8 mouse cellular contexts compared by ENCODE assay signal in genomic region chr2:94246851-94247471, GRCm38 (mm10).
DNase-seq lines count a peak whose midpoint lies in the region; ATAC-seq lines count a peak whose summit lies in the region.

No protein-coding gene starts in this region.

- H3K9ac ChIP-seq in heart, embryonic 14.5 days (ENCODE audit: low read length): peak overlapping the region; percentile 56
- peak overlapping the region; percentile 76 for H3K9ac ChIP-seq in forebrain, embryonic 13.5 days

- peak overlapping the region; percentile 37 to 38 for H3K4me3 ChIP-seq in heart, embryonic 14.5 days (ENCODE audit: control insufficient read depth in 1 of 2, insufficient read depth in 1 of 2, low read depth in 1 of 2, low read length in 2 of 2)
- peak overlapping the region; percentile 50 for H3K4me3 ChIP-seq in forebrain, embryonic 13.5 days

- H3K4me1 ChIP-seq in heart, embryonic 14.5 days (ENCODE audit: control insufficient read depth in 2 of 2, insufficient read depth in 2 of 2, low read length in 2 of 2): peaks cover 25 to 46% of the 10 kb centered on the region in 2 experiments
- peaks cover 59% of the 10 kb centered on the region for H3K4me1 ChIP-seq in forebrain, embryonic 13.5 days

- H3K27me3 ChIP-seq in heart, embryonic 14.5 days (ENCODE audit: control insufficient read depth, insufficient read depth, low read length): peaks cover 59% of the 10 kb centered on the region
- H3K27me3 ChIP-seq in forebrain, embryonic 13.5 days: peaks cover 33% of the 10 kb centered on the region

- no peak for DNase-seq in heart, postnatal 14 days
- DNase-seq in brain, adult 2 months (ENCODE audit: low read depth, low spot score): peak; percentile 93
- peak; percentile 41 to 60 for DNase-seq in layer of hippocampus, postnatal 25 days (ENCODE audit: extremely low spot score in 1 of 2, low spot score in 1 of 2)
- DNase-seq in retina, postnatal 1 day: peak; percentile 85
- DNase-seq in gastrocnemius, postnatal 10 days: no peak
- no peak for DNase-seq in natural killer cell, adult 2 months (ENCODE audit: low spot score in 2 of 2)

- H3K4me2 ChIP-seq in heart, embryonic 14.5 days (ENCODE audit: low read length): peak overlapping the region; percentile 82
- peak overlapping the region; percentile 84 for H3K4me2 ChIP-seq in forebrain, embryonic 13.5 days

- H3K36me3 ChIP-seq in heart, embryonic 14.5 days (ENCODE audit: control insufficient read depth, insufficient read depth, low read length): no peaks in the 10 kb centered on the region
- H3K36me3 ChIP-seq in forebrain, embryonic 13.5 days (ENCODE audit: poor library complexity, severe bottlenecking): peaks cover 4% of the 10 kb centered on the region; the same call in 1 of the 2 replicates

- H3K9me3 ChIP-seq in heart, embryonic 14.5 days (ENCODE audit: control insufficient read depth, low read length): no peaks in the 10 kb centered on the region
- no peaks in the 10 kb centered on the region for H3K9me3 ChIP-seq in forebrain, embryonic 13.5 days (replicated peaks)

- WGBS in heart, embryonic 14.5 days: under 1% methylated on average over 30 of the region's 30 CpGs
- 0% methylated on average over 30 of the region's 30 CpGs for WGBS in forebrain, embryonic 13.5 days

- no peak overlapping the region for H3K27ac ChIP-seq in heart, embryonic 14.5 days (replicated peaks in 1 of 2; ENCODE audit: control insufficient read depth in 1 of 2, insufficient read depth in 1 of 2, low read depth in 2 of 2, low read length in 2 of 2)
- H3K27ac ChIP-seq in forebrain, embryonic 13.5 days: peak overlapping the region; percentile 92

- intact Hi-C loops in heart, postnatal 14 days (cut with DNase I): no loop called here

- ATAC-seq in heart, embryonic 14.5 days (ENCODE audit: insufficient number of reproducible peaks, insufficient read depth, low FRiP score, low read depth): no peak
- ATAC-seq in forebrain, embryonic 13.5 days: peak; percentile 84

Comparison
In these comparisons a context has a peak if more than half of its experiments do, and no peak if none do; other contexts are left out.
1. DNase-seq: peak in brain, adult 2 months (single experiment), layer of hippocampus, postnatal 25 days (2 of 2) and retina, postnatal 1 day (single experiment); none in heart, postnatal 14 days (0 of 2), gastrocnemius, postnatal 10 days (single experiment) and natural killer cell, adult 2 months (0 of 2).